In the genomic region with DNA sequence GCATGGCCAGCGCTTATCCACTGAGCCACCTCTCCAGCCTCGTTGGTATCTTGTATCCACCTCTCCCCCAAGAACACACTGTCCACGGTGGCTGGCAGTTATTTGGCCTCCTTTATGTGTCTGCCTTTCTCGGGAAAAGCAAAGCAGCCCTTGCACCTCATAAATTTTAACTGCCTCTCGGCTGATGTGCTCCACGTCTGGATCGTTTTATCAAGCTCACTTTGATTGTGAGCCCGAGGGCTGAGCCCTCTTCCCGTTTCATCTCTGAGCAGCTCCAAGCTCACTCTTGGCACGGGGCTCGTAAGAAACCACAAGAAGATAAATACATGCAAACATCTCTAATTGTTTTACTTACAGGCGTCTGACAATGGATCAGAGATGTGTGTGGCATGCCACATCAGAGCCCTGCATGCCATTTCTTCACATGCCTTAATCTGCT, we compare ENCODE assay signal across 16 mouse cellular contexts.
DNase-seq lines count a peak whose midpoint lies in the region; ATAC-seq lines count a peak whose summit lies in the region.
"Had no signal": no experiment of that assay in that cellular context is flagged by ENCODE, and none has a peak within 500 bp of the region (broad histone marks: within the 10 kb centered on the region; RNA-seq: fewer than 3 reads in every experiment).

No protein-coding gene starts in this region.

- no peaks in the 10 kb centered on the region for H3K27me3 ChIP-seq in forebrain, embryonic 14.5 days (replicated peaks; ENCODE audit: control insufficient read depth, insufficient read depth, low read length)
- H3K27me3 ChIP-seq in forebrain, embryonic 12.5 days = no peaks in the 10 kb centered on the region
- H3K27me3 ChIP-seq in midbrain, embryonic 11.5 days (ENCODE audit: control insufficient read depth, insufficient read depth, low read length) = no peaks in the 10 kb centered on the region; the same call in 1 of the 2 replicates
- no peaks in the 10 kb centered on the region for H3K27me3 ChIP-seq in midbrain, embryonic 10.5 days (ENCODE audit: low read depth, poor library complexity, severe bottlenecking)

- no peak overlapping the region for H3K9ac ChIP-seq in forebrain, embryonic 14.5 days (ENCODE audit: low read length)
- H3K9ac ChIP-seq in forebrain, embryonic 12.5 days = no peak overlapping the region
- H3K9ac ChIP-seq in midbrain, embryonic 11.5 days (ENCODE audit: low read length) = no peak overlapping the region
- H3K9ac ChIP-seq: embryonic facial prominence, embryonic 15.5 days had no signal

- no peak for DNase-seq in forebrain, embryonic 14.5 days (ENCODE audit: low spot score)
- peak; percentile 75 for DNase-seq in midbrain, embryonic 11.5 days (ENCODE audit: low spot score, missing footprints)
- DNase-seq in midbrain, embryonic 10.5 days (ENCODE audit: low spot score) = no peak
- peak; percentile 29 for DNase-seq in lung, postnatal 14 days
- DNase-seq in gastrocnemius, postnatal 10 days = no peak
- no peak for DNase-seq in thymus, adult 18-20 months
- no peak for DNase-seq in left cerebral cortex, adult 8-10 months (ENCODE audit: low spot score in 2 of 2)
- DNase-seq: B cell, adult 2 months; cerebellum, adult 2 months; heart, adult 2 months; heart, postnatal 36 days; kidney, adult 2 months had no signal

- H3K4me1 ChIP-seq in forebrain, embryonic 14.5 days (ENCODE audit: control insufficient read depth, insufficient read depth, low read length) = peaks cover 11% of the 10 kb centered on the region
- peaks cover 24% of the 10 kb centered on the region for H3K4me1 ChIP-seq in forebrain, embryonic 12.5 days
- no peaks in the 10 kb centered on the region for H3K4me1 ChIP-seq in midbrain, embryonic 11.5 days (ENCODE audit: control insufficient read depth, insufficient read depth, low read length)
- peaks cover 29% of the 10 kb centered on the region for H3K4me1 ChIP-seq in midbrain, embryonic 10.5 days
- H3K4me1 ChIP-seq: embryonic facial prominence, embryonic 15.5 days had no signal

- H3K27ac ChIP-seq in forebrain, embryonic 14.5 days (ENCODE audit: low read depth, low read length) = peak overlapping the region; percentile 39; the same call in 1 of the 2 replicates
- no peak overlapping the region for H3K27ac ChIP-seq in forebrain, embryonic 12.5 days
- no peak overlapping the region for H3K27ac ChIP-seq in midbrain, embryonic 11.5 days (ENCODE audit: low read depth, low read length)
- H3K27ac ChIP-seq in midbrain, embryonic 10.5 days (replicated peaks) = no peak overlapping the region
- H3K27ac ChIP-seq: embryonic facial prominence, embryonic 15.5 days; heart, adult 2 months had no signal

- 42% methylated on average over 12 of the region's 12 CpGs for WGBS in forebrain, embryonic 14.5 days
- WGBS in forebrain, embryonic 12.5 days = 55% methylated on average over 12 of the region's 12 CpGs
- WGBS in midbrain, embryonic 11.5 days = 62% methylated on average over 12 of the region's 12 CpGs
- WGBS in midbrain, embryonic 10.5 days = 75% methylated on average over 12 of the region's 12 CpGs

- H3K4me2 ChIP-seq in forebrain, embryonic 14.5 days (ENCODE audit: low read length) = no peak overlapping the region
- H3K4me2 ChIP-seq in forebrain, embryonic 12.5 days = no peak overlapping the region
- H3K4me2 ChIP-seq in midbrain, embryonic 11.5 days = no peak overlapping the region
- H3K4me2 ChIP-seq: embryonic facial prominence, embryonic 15.5 days had no signal

- no peaks in the 10 kb centered on the region for H3K9me3 ChIP-seq in forebrain, embryonic 14.5 days (replicated peaks; ENCODE audit: control insufficient read depth, low read length)
- H3K9me3 ChIP-seq in forebrain, embryonic 12.5 days = no peaks in the 10 kb centered on the region
- H3K9me3 ChIP-seq in midbrain, embryonic 11.5 days (ENCODE audit: control insufficient read depth, low read length) = no peaks in the 10 kb centered on the region
- H3K9me3 ChIP-seq in midbrain, embryonic 10.5 days (replicated peaks) = no peaks in the 10 kb centered on the region
- H3K9me3 ChIP-seq: embryonic facial prominence, embryonic 15.5 days had no signal

- H3K36me3 ChIP-seq in forebrain, embryonic 14.5 days (ENCODE audit: control insufficient read depth, insufficient read depth, low read length) = no peaks in the 10 kb centered on the region
- no peaks in the 10 kb centered on the region for H3K36me3 ChIP-seq in forebrain, embryonic 12.5 days (replicated peaks)
- H3K36me3 ChIP-seq in midbrain, embryonic 11.5 days (ENCODE audit: control insufficient read depth, insufficient read depth, low read length) = no peaks in the 10 kb centered on the region
- H3K36me3 ChIP-seq in midbrain, embryonic 10.5 days = no peaks in the 10 kb centered on the region
- H3K36me3 ChIP-seq: embryonic facial prominence, embryonic 15.5 days; G1E had no signal

- no peak for ATAC-seq in forebrain, embryonic 14.5 days
- ATAC-seq in forebrain, embryonic 12.5 days (ENCODE audit: low FRiP score) = no peak
- no peak for ATAC-seq in midbrain, embryonic 11.5 days (ENCODE audit: low FRiP score)

- no peak overlapping the region for H3K4me3 ChIP-seq in forebrain, embryonic 14.5 days (ENCODE audit: low read depth, low read length)
- H3K4me3 ChIP-seq in forebrain, embryonic 12.5 days (replicated peaks) = no peak overlapping the region
- H3K4me3 ChIP-seq in midbrain, embryonic 11.5 days (ENCODE audit: low read depth, low read length) = no peak overlapping the region
- no peak overlapping the region for H3K4me3 ChIP-seq in midbrain, embryonic 10.5 days
- H3K4me3 ChIP-seq: embryonic facial prominence, embryonic 15.5 days; heart, adult 2 months; myocyte had no signal

Comparison
In these comparisons a context has a peak if more than half of its experiments do, and no peak if none do; other contexts are left out.
1. DNase-seq: peak in midbrain, embryonic 11.5 days (single experiment) and lung, postnatal 14 days (single experiment); none in forebrain, embryonic 14.5 days (single experiment), midbrain, embryonic 10.5 days (single experiment), gastrocnemius, postnatal 10 days (single experiment), thymus, adult 18-20 months (0 of 2) and left cerebral cortex, adult 8-10 months (0 of 2).